Mouse (Mus musculus) kidney, adult 9 months (tissue): ENCODE measurements around the gene Caly.
A peak's percentile ranks its signal among the peaks of the same experiment; 100 is the strongest.

Experiments
- DNase-seq: peaks from one replicate; pipeline ENCODE4 v3.0.0; 2022

The Caly gene

DNA sequence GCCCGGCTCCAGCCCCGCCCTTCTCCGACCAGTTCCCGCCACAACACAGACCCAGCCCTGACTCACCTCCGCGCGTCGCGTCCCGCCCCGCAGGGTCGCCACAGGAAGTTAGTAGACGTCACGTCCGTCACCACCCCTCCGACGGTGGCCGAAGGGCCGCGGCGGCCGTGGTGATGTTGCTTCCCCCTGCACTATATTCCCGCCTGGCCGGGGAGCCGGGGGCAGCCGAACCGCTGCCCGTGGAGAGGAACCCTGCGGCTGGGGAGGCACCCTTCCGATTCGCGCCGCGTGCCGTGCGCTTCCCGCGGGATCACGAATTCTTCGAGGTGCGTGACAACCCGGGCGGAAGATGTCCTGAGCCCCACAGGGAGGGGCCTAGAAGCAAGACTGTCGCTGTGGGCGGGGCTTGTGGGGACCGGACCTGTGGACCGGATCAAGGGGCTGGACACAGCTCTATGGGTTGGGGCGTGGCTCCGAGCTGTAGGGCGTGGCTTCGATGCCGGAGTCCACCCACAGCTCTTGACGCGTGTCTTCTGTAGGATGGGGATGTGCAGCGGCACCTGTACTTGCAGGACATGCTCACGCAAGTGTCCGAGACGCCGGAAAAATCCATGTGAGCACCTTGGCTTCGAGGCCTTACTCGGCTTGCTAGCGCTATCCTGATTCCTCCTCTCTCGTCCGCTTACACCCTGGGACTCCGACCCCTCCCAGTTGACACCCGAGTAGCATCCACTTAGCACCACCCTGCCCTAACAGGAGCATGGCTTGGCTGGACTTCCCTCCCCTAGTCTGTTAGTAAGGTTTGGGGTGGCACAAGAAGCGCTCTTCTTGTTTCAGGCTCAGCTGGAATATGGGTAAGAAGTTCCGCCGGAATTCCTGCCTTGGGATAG lies 45.8 kb downstream of the Caly start, which contains the start of the genes Zfp511 and Tubgcp2:
TSS of gene Zfp511 (plus strand) at position 111 of the 890 bp plus-strand sequence.
TSS of gene Tubgcp2 (minus strand) at position 389 of the 890 bp plus-strand sequence.
- peak; percentile 98 for DNase-seq

DNA sequence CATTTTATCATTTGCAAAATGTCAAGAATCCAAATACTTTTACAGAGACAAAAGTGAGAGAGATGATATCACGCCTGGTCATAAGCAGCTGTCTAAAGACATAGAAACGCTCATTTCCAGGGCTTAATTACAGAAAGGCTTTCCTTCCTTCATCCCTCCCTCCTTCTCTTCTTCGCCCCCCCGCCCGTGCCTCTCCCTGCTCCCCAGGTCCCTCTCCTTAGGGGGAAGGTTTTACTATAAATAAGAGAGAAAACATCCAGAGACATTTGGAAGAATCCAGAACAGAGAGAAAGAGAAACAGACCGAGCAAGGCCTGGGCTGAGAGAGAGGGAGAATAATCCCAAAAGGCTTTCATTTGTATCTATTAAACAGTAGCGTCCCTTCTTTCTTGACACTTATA lies 46.9 kb downstream of the Caly start:
- DNase-seq = no peak

DNA sequence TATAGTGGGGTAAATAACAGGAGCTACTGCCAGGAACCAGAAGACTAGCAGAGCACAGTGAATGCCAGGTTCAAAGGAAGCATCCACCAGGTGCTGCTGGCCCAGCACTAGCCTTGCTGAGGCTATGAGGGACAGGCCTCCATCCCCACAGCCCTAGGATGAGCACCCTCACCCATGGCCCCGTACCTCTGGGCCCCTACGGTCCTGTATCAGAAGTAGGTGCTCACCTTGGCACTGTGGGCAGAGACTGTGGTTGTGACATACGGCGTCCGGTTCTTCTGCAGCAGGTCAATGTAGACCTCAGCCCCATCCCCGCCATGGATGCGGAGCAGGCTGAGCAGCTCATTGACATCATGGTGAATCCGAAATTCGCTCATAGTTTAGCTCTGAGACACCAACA lies 49.0 kb downstream of the Caly start:
- no peak for DNase-seq

DNA sequence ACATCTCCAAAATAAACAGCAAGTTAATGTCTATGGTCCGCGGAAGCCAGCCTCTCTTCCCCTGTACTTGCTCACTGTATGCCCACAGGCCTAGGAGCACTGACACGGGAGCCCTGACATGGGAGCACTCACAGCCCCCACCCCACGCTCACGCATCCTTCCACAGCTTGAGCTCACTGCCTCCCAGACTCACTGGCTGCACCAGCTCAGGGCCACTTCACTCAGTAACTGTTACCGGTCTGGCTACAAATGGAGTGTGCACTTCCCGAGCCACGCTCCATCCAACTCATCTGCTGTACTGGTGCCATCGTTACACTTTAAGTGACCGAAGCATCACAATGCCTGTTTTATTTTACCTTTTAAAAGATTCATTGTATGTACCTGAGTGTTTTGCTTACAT lies 50.0 kb downstream of the Caly start:
- DNase-seq = no peak

DNA sequence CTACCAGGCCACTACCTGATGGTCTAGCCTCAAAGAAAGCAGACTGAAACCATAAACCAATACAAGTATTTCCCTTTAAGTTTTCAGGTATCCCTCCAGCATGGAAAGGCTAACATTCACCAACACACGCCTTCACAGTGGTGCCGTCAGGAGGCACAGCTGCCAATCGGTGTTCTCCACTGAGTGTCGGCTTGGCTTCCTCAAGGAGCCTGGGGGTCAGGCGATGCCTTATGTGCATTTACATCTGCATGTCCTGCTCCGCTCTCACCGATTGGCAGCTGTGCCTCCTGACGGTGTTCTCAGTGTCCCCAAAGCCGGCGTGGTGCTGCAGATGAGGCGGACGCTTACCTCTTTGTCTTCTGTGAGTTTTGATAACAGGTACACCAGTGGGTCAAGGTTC lies 50.6 kb downstream of the Caly start:
- no peak for DNase-seq
